Mouse (Mus musculus): ENCODE measurements at regions not wholly inside any gene's neighbourhood (a gene's known extent, or its start where the extent isn't known, plus 50 kb on each side); places are given as distances from the start of the nearest gene placed in this dataset.
A peak's percentile ranks its signal among the peaks of the same experiment; 100 is the strongest.

DNA sequence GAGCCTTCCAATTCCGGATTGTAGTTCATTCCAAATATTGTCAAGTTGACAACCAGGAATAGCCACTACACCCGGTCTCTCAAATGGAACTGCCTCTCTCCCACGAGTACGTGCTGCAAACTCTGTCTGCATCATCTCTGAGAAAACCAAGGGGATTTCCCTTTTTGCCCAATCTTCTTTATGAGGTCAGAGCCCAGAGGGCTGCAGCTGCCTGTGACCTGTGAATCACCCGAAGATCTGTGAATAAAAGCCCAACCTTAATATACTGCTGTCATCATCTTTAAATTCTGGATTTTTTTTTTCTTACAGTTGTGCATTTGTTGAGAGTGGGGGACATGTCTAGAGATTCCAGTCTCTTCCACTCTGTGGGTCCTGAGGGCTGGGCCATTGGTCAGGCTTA lies 165.6 kb upstream of the Egln3 start:
- ATAC-seq (ENCODE audit: low FRiP score), result no peak
- Histone ChIP-seq H3K4me3 (ENCODE audit: low read depth, low read length) (no peak overlapping the region), H3K9ac (replicated peaks; ENCODE audit: low read length, poor library complexity, severe bottlenecking) (no peak overlapping the region), H3K27ac (ENCODE audit: low read depth, low read length) (no peak overlapping the region), H3K4me1 (ENCODE audit: insufficient read depth, low read length) (no peaks in the 10 kb centered on the region), H3K36me3 (ENCODE audit: insufficient read depth, low read length) (no peaks in the 10 kb centered on the region), H3K27me3 (ENCODE audit: insufficient read depth, low read length) (no peaks in the 10 kb centered on the region), H3K4me2 (ENCODE audit: low read depth, low read length, poor library complexity, severe bottlenecking) (no peak overlapping the region), H3K9me3 (ENCODE audit: low read length) (no peaks in the 10 kb centered on the region)
- no peak for TF ChIP-seq CTCF (IDR thresholded peaks at IDR 0.05)
- no peak for DNase-seq (ENCODE audit: low spot score)
- 91% methylated on average over 5 of the region's 5 CpGs for WGBS

DNA sequence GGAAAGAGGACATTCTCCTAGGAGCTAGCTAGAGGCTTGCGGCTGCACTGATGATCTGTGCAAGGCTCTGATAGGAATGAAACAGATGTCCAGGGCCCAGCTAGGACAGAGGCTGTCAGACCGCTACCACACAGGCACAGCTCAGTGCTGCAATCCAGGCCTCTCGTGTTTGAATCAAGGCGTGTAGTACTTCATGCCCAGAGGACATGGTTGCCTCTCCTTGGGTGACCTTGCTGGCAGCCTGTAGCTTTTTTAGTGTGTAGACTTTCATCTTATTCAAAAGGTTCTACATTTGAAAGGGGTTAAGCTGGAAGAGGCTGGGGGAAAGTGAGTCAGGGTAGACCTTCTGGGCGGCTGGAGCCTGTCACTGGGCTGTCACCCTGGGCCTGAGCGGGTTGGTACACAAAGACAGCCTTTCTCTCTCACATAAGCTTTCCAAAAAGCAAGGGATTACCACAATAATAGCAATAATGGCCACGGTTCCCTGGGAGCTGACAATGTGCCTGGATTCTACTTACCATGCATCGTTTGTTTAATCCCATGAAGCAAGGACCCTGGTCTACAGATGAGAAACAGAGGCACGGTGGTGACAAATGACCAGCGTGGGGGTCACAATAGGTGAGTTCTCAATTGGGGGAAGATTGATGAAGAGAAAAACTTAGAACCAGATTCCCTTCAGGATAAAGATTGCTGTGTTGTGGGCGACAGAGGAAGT lies 160.9 kb upstream of the Egln3 start:
- DNase-seq (ENCODE audit: low spot score) (peak; percentile 10), ATAC-seq (ENCODE audit: low FRiP score) (peak; percentile 49; the same call in 1 of the 2 replicates)
- 29% methylated on average over 11 of the region's 11 CpGs for WGBS
- H3K4me2 ChIP-seq (ENCODE audit: low read depth, low read length, poor library complexity, severe bottlenecking), result no peak overlapping the region
- no peaks in the 10 kb centered on the region for H3K9me3 ChIP-seq (ENCODE audit: low read length)
- H3K36me3 ChIP-seq (ENCODE audit: insufficient read depth, low read length), result no peaks in the 10 kb centered on the region
- no peaks in the 10 kb centered on the region for H3K4me1 ChIP-seq (ENCODE audit: insufficient read depth, low read length)
- H3K4me3 ChIP-seq (ENCODE audit: low read depth, low read length), result no peak overlapping the region
- H3K27me3 ChIP-seq (ENCODE audit: insufficient read depth, low read length), result no peaks in the 10 kb centered on the region
- no peak overlapping the region for H3K27ac ChIP-seq (ENCODE audit: low read depth, low read length)
- no peak overlapping the region for H3K9ac ChIP-seq (replicated peaks; ENCODE audit: low read length, poor library complexity, severe bottlenecking)
- no peak for TF ChIP-seq CTCF (IDR thresholded peaks at IDR 0.05)

- H3K4me3 ChIP-seq (ENCODE audit: low read depth, low read length), result no peak overlapping the region
- no peaks in the 10 kb centered on the region for H3K9me3 ChIP-seq (ENCODE audit: low read length)
- no peak overlapping the region for H3K9ac ChIP-seq (replicated peaks; ENCODE audit: low read length, poor library complexity, severe bottlenecking)
- no peak overlapping the region for H3K27ac ChIP-seq (ENCODE audit: low read depth, low read length)
- H3K27me3 ChIP-seq (ENCODE audit: insufficient read depth, low read length), result no peaks in the 10 kb centered on the region
- H3K4me2 ChIP-seq (ENCODE audit: low read depth, low read length, poor library complexity, severe bottlenecking), result no peak overlapping the region
- DNase-seq (ENCODE audit: low spot score) (no peak), ATAC-seq (ENCODE audit: low FRiP score) (no peak)
- no peaks in the 10 kb centered on the region for H3K36me3 ChIP-seq (ENCODE audit: insufficient read depth, low read length)
- TF ChIP-seq CTCF (IDR thresholded peaks at IDR 0.05), result no peak
- 95% methylated on average over 4 of the region's 4 CpGs for WGBS
- H3K4me1 ChIP-seq (ENCODE audit: insufficient read depth, low read length), result no peaks in the 10 kb centered on the region
Measured at GRCm38 (mm10) chr12:54361762-54362161, 158.1 kb upstream of the Egln3 start.

DNA sequence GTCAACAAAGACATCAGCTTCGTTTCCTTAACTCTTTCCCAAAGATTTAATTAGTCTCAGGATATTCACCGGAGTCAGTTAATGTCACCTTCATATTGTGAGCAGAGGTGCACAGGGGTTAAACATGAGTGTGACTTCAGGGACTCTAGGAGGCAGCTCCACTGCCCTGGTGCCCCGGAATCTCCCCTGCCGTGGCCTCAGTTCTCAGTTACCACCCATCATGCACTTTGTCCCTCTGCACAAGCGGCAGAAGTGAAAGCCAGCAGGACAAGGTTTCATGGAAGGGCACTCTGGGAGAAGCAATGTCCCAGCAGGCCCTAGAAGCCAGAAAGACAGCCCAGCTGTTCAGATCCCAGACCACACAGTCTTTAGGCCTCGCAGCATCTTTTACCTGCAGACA lies 150.5 kb upstream of the Egln3 start:
- 42% methylated on average over 6 of the region's 6 CpGs for WGBS
- Histone ChIP-seq H3K4me2 (ENCODE audit: low read depth, low read length, poor library complexity, severe bottlenecking) (no peak overlapping the region), H3K4me3 (ENCODE audit: low read depth, low read length) (no peak overlapping the region)

GRCm38 (mm10) chr12:54353694-54354093 lies 150.0 kb upstream of the Egln3 start:
- H3K27ac ChIP-seq (ENCODE audit: low read depth, low read length), result no peak overlapping the region
- ATAC-seq (ENCODE audit: low FRiP score), result no peak
- H3K9me3 ChIP-seq (ENCODE audit: low read length), result no peaks in the 10 kb centered on the region
- 0 out of 2 replicates have a peak, but pooled peaks cover 3% of the 10 kb centered on the region for H3K27me3 ChIP-seq (ENCODE audit: insufficient read depth, low read length)
- no peak overlapping the region for H3K4me2 ChIP-seq (ENCODE audit: low read depth, low read length, poor library complexity, severe bottlenecking)
- no peak for TF ChIP-seq CTCF (IDR thresholded peaks at IDR 0.05)
- H3K4me3 ChIP-seq (ENCODE audit: low read depth, low read length), result no peak overlapping the region
- 48% methylated on average over 7 of the region's 7 CpGs for WGBS
- no peaks in the 10 kb centered on the region for H3K4me1 ChIP-seq (ENCODE audit: insufficient read depth, low read length)
- H3K9ac ChIP-seq (replicated peaks; ENCODE audit: low read length, poor library complexity, severe bottlenecking), result no peak overlapping the region
- DNase-seq (ENCODE audit: low spot score), result no peak
- H3K36me3 ChIP-seq (ENCODE audit: insufficient read depth, low read length), result no peaks in the 10 kb centered on the region

More for the DNA sequence above, 150.5 kb upstream of the Egln3 start:
- no peaks in the 10 kb centered on the region for H3K36me3 ChIP-seq (ENCODE audit: insufficient read depth, low read length)
- H3K27ac ChIP-seq (ENCODE audit: low read depth, low read length), result no peak overlapping the region
- H3K4me1 ChIP-seq (ENCODE audit: insufficient read depth, low read length), result no peaks in the 10 kb centered on the region
- 0 out of 2 replicates have a peak, but pooled peaks cover 3% of the 10 kb centered on the region for H3K27me3 ChIP-seq (ENCODE audit: insufficient read depth, low read length)
- H3K9ac ChIP-seq (replicated peaks; ENCODE audit: low read length, poor library complexity, severe bottlenecking), result no peak overlapping the region
- TF ChIP-seq CTCF (IDR thresholded peaks at IDR 0.05), result no peak
- no peaks in the 10 kb centered on the region for H3K9me3 ChIP-seq (ENCODE audit: low read length)
- DNase-seq (ENCODE audit: low spot score), result no peak
- no peak for ATAC-seq (ENCODE audit: low FRiP score)

DNA sequence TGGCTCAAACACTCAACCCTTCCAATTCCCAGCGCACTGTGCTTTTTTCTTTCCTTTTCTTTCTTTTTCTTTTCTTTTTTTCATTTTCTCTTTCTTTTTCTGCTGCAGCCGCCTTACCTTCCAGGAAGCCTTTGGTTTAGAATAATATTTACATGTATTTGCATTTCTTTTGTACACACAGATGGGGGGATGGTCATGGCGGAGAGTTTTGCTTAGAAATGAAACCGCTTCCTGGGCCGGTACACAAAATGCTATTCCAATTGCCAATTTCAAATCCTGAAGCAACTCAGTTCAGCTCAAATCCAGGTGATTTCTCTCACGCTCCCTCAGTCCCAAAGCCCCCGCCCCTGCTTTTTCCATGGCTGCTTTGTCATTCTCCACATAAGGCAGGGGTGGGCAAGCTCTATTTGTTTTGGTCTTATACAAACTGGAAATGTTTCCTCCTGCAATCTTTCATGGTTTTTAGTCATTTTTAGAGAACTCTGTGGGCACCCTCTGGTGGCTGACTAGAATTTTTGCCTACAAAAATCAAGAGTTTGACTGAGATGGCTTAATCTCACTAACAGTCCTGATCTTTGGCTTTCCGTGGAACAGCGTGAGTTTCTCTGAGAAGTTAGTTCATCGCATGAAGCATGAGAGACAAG lies 149.4 kb upstream of the Egln3 start:
- Histone ChIP-seq H3K36me3 (ENCODE audit: insufficient read depth, low read length) (no peaks in the 10 kb centered on the region), H3K27me3 (ENCODE audit: insufficient read depth, low read length) (0 out of 2 replicates have a peak, but pooled peaks cover 3% of the 10 kb centered on the region), H3K9ac (replicated peaks; ENCODE audit: low read length, poor library complexity, severe bottlenecking) (no peak overlapping the region), H3K4me3 (ENCODE audit: low read depth, low read length) (no peak overlapping the region), H3K27ac (ENCODE audit: low read depth, low read length) (no peak overlapping the region), H3K9me3 (ENCODE audit: low read length) (no peaks in the 10 kb centered on the region), H3K4me1 (ENCODE audit: insufficient read depth, low read length) (no peaks in the 10 kb centered on the region), H3K4me2 (ENCODE audit: low read depth, low read length, poor library complexity, severe bottlenecking) (peak overlapping the region; percentile 30)
- WGBS, result 36% methylated on average over 10 of the region's 10 CpGs
- ATAC-seq (ENCODE audit: low FRiP score) (0 out of 2 replicates have a peak, but pooled peaks have one; percentile 31), DNase-seq (ENCODE audit: low spot score) (peak; percentile 75)
- TF ChIP-seq CTCF (IDR thresholded peaks at IDR 0.05), result peak; percentile 77
